Mouse (Mus musculus): ENCODE data around the gene Ube2l3. TPM values are rescaled to one million over a fixed set of nuclear protein-coding genes. Genes with fewer than 3 reads are reported as not detected.

Gene Ube2l3
- 415 and 422 TPM in 2 replicates for polyA plus RNA-seq (2014; fragmentation: Nextera tagmentation; extraction: Ambion mirVana)

GRCm38 (mm10) chr16:17202549-17202948 is at the start of gene Ube2l3:
Ube2l3 (minus strand) TSS chr16:17202649.
- Histone ChIP-seq H3K4me1 (replicated peaks; ENCODE audit: control insufficient read depth, insufficient read depth, low read length) (no peaks in the 10 kb centered on the region), H3K9me3 (ENCODE audit: control insufficient read depth, low read length) (no peaks in the 10 kb centered on the region), H3K27me3 (ENCODE audit: control insufficient read depth, insufficient read depth, low read length) (no peaks in the 10 kb centered on the region), H3K4me3 (ENCODE audit: low read depth, low read length) (peak within 1 kb of the TSS; percentile 93), H3K4me2 (replicated peaks; ENCODE audit: low read depth, low read length) (no peak within 1 kb of the TSS), H3K9ac (ENCODE audit: low read depth, low read length) (no peak within 1 kb of the TSS), H3K36me3 (ENCODE audit: control insufficient read depth, insufficient read depth, low read length) (no peaks in the 10 kb centered on the region), H3K27ac (ENCODE audit: low read depth, low read length) (no peak within 1 kb of the TSS)
- no peak for ATAC-seq (ENCODE audit: low FRiP score)
- DNase-seq (ENCODE audit: low spot score), result no peak
- WGBS, result 90% methylated on average over 1 of the region's 1 CpGs

DNA sequence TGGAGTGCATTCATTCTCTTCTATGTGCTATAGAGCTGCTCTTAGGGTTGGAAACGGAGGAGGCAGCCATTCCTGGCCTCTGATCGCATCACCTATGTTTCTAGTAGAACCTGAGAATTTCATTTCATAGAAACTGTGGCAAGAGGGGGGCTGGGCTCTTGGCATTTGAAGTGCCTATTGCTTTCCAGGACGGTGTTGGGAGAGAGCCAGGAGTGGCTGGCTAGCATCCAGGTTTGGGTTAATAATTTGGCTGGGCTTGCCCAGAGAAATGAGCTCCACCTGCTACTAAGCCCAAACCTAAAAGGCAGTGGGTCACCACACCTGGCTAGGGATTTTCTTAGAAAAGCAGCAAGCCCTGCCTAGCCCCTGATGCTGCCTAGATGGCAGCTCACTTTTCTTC is 49.1 kb upstream of the Ube2l3 start:
- DNase-seq (ENCODE audit: low spot score) (no peak), ATAC-seq (ENCODE audit: low FRiP score) (no peak)
- Histone ChIP-seq H3K9ac (ENCODE audit: low read depth, low read length) (no peak overlapping the region), H3K4me2 (replicated peaks; ENCODE audit: low read depth, low read length) (no peak overlapping the region), H3K9me3 (ENCODE audit: control insufficient read depth, low read length) (no peaks in the 10 kb centered on the region), H3K27ac (ENCODE audit: low read depth, low read length) (no peak overlapping the region), H3K27me3 (ENCODE audit: control insufficient read depth, insufficient read depth, low read length) (no peaks in the 10 kb centered on the region), H3K4me3 (ENCODE audit: low read depth, low read length) (no peak overlapping the region), H3K36me3 (ENCODE audit: control insufficient read depth, insufficient read depth, low read length) (no peaks in the 10 kb centered on the region), H3K4me1 (replicated peaks; ENCODE audit: control insufficient read depth, insufficient read depth, low read length) (peaks cover 11% of the 10 kb centered on the region)
- 91% methylated on average over 3 of the region's 3 CpGs for WGBS

- no peak for ATAC-seq (ENCODE audit: low FRiP score)
- no peaks in the 10 kb centered on the region for H3K36me3 ChIP-seq (ENCODE audit: control insufficient read depth, insufficient read depth, low read length)
- 67% methylated on average over 6 of the region's 6 CpGs for WGBS
- DNase-seq (ENCODE audit: low spot score), result no peak
- no peak overlapping the region for H3K9ac ChIP-seq (ENCODE audit: low read depth, low read length)
- no peak overlapping the region for H3K4me3 ChIP-seq (ENCODE audit: low read depth, low read length)
- no peak overlapping the region for H3K27ac ChIP-seq (ENCODE audit: low read depth, low read length)
- peaks cover 10% of the 10 kb centered on the region for H3K4me1 ChIP-seq (replicated peaks; ENCODE audit: control insufficient read depth, insufficient read depth, low read length)
- H3K27me3 ChIP-seq (ENCODE audit: control insufficient read depth, insufficient read depth, low read length), result no peaks in the 10 kb centered on the region
- no peaks in the 10 kb centered on the region for H3K9me3 ChIP-seq (ENCODE audit: control insufficient read depth, low read length)
- no peak overlapping the region for H3K4me2 ChIP-seq (replicated peaks; ENCODE audit: low read depth, low read length)
These were observed 46.7 kb upstream of the Ube2l3 start for GRCm38 (mm10) chr16:17249135-17249534.

GRCm38 (mm10) chr16:17247727-17248126 is 45.3 kb upstream of the Ube2l3 start:
- Histone ChIP-seq H3K27ac (ENCODE audit: low read depth, low read length) (no peak overlapping the region), H3K9me3 (ENCODE audit: control insufficient read depth, low read length) (no peaks in the 10 kb centered on the region), H3K4me3 (ENCODE audit: low read depth, low read length) (no peak overlapping the region), H3K4me1 (replicated peaks; ENCODE audit: control insufficient read depth, insufficient read depth, low read length) (0 out of 2 replicates have a peak, but pooled peaks cover 3% of the 10 kb centered on the region), H3K9ac (ENCODE audit: low read depth, low read length) (no peak overlapping the region), H3K4me2 (replicated peaks; ENCODE audit: low read depth, low read length) (no peak overlapping the region), H3K36me3 (ENCODE audit: control insufficient read depth, insufficient read depth, low read length) (no peaks in the 10 kb centered on the region), H3K27me3 (ENCODE audit: control insufficient read depth, insufficient read depth, low read length) (no peaks in the 10 kb centered on the region)
- 89% methylated on average over 4 of the region's 4 CpGs for WGBS
- DNase-seq (ENCODE audit: low spot score) (no peak), ATAC-seq (ENCODE audit: low FRiP score) (no peak)

DNA sequence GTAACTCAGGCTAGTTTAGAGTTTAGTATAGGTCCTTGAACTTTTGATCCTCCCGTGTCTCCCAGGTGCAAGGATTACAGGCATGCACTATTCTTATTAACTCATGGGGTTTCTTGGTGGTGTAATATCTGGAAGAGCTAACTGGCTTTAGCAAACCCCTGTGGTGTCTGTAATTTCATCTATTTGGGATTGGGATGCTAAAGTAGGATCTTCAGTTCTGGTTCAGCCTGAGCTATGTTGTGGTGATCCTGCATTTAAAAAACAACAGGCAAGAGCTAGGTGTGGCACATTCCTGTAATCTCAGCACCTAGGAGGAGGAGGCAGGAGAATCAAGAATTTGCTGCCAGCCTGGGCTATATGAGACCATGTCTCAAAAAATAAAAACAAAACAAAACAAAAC is 42.5 kb upstream of the Ube2l3 start:
- Histone ChIP-seq H3K27ac (ENCODE audit: low read depth, low read length) (no peak overlapping the region), H3K4me2 (replicated peaks; ENCODE audit: low read depth, low read length) (no peak overlapping the region), H3K27me3 (ENCODE audit: control insufficient read depth, insufficient read depth, low read length) (no peaks in the 10 kb centered on the region), H3K9me3 (ENCODE audit: control insufficient read depth, low read length) (no peaks in the 10 kb centered on the region), H3K4me1 (replicated peaks; ENCODE audit: control insufficient read depth, insufficient read depth, low read length) (no peaks in the 10 kb centered on the region), H3K36me3 (ENCODE audit: control insufficient read depth, insufficient read depth, low read length) (no peaks in the 10 kb centered on the region), H3K4me3 (ENCODE audit: low read depth, low read length) (no peak overlapping the region), H3K9ac (ENCODE audit: low read depth, low read length) (no peak overlapping the region)
- WGBS, result 81% methylated on average over 1 of the region's 1 CpGs
- DNase-seq (ENCODE audit: low spot score) (no peak), ATAC-seq (ENCODE audit: low FRiP score) (no peak)

- Histone ChIP-seq H3K4me2 (replicated peaks; ENCODE audit: low read depth, low read length) (no peak overlapping the region), H3K27me3 (ENCODE audit: control insufficient read depth, insufficient read depth, low read length) (no peaks in the 10 kb centered on the region), H3K36me3 (ENCODE audit: control insufficient read depth, insufficient read depth, low read length) (no peaks in the 10 kb centered on the region), H3K4me3 (ENCODE audit: low read depth, low read length) (no peak overlapping the region), H3K4me1 (replicated peaks; ENCODE audit: control insufficient read depth, insufficient read depth, low read length) (no peaks in the 10 kb centered on the region), H3K9ac (ENCODE audit: low read depth, low read length) (no peak overlapping the region), H3K27ac (ENCODE audit: low read depth, low read length) (no peak overlapping the region), H3K9me3 (ENCODE audit: control insufficient read depth, low read length) (no peaks in the 10 kb centered on the region)
- no peak for DNase-seq (ENCODE audit: low spot score)
- 60% methylated on average over 1 of the region's 1 CpGs for WGBS
- ATAC-seq (ENCODE audit: low FRiP score), result no peak
These were observed 41.3 kb upstream of the Ube2l3 start for GRCm38 (mm10) chr16:17243731-17244130.

GRCm38 (mm10) chr16:17239409-17239808 is 37.0 kb upstream of the Ube2l3 start:
- Histone ChIP-seq H3K4me2 (replicated peaks; ENCODE audit: low read depth, low read length) (no peak overlapping the region), H3K27me3 (ENCODE audit: control insufficient read depth, insufficient read depth, low read length) (no peaks in the 10 kb centered on the region), H3K9ac (ENCODE audit: low read depth, low read length) (no peak overlapping the region), H3K4me3 (ENCODE audit: low read depth, low read length) (no peak overlapping the region), H3K27ac (ENCODE audit: low read depth, low read length) (no peak overlapping the region), H3K36me3 (ENCODE audit: control insufficient read depth, insufficient read depth, low read length) (no peaks in the 10 kb centered on the region), H3K4me1 (replicated peaks; ENCODE audit: control insufficient read depth, insufficient read depth, low read length) (peaks cover 2% of the 10 kb centered on the region; the same call in 1 of the 2 replicates), H3K9me3 (ENCODE audit: control insufficient read depth, low read length) (no peaks in the 10 kb centered on the region)
- DNase-seq (ENCODE audit: low spot score) (no peak), ATAC-seq (ENCODE audit: low FRiP score) (no peak)
- 88% methylated on average over 2 of the region's 2 CpGs for WGBS

- DNase-seq (ENCODE audit: low spot score) (no peak), ATAC-seq (ENCODE audit: low FRiP score) (no peak)
- Histone ChIP-seq H3K36me3 (ENCODE audit: control insufficient read depth, insufficient read depth, low read length) (no peaks in the 10 kb centered on the region), H3K9ac (ENCODE audit: low read depth, low read length) (no peak overlapping the region), H3K27me3 (ENCODE audit: control insufficient read depth, insufficient read depth, low read length) (no peaks in the 10 kb centered on the region), H3K27ac (ENCODE audit: low read depth, low read length) (no peak overlapping the region), H3K9me3 (ENCODE audit: control insufficient read depth, low read length) (no peaks in the 10 kb centered on the region), H3K4me3 (ENCODE audit: low read depth, low read length) (no peak overlapping the region), H3K4me1 (replicated peaks; ENCODE audit: control insufficient read depth, insufficient read depth, low read length) (peaks cover 2% of the 10 kb centered on the region; the same call in 1 of the 2 replicates), H3K4me2 (replicated peaks; ENCODE audit: low read depth, low read length) (no peak overlapping the region)
- WGBS, result 90% methylated on average over 3 of the region's 3 CpGs
These were observed 35.2 kb upstream of the Ube2l3 start for GRCm38 (mm10) chr16:17237634-17238033.

GRCm38 (mm10) chr16:17234916-17235665 is 32.6 kb upstream of the Ube2l3 start:
- H3K4me1 ChIP-seq (replicated peaks; ENCODE audit: control insufficient read depth, insufficient read depth, low read length), result peaks cover 2% of the 10 kb centered on the region; the same call in 1 of the 2 replicates
- no peak overlapping the region for H3K27ac ChIP-seq (ENCODE audit: low read depth, low read length)
- DNase-seq (ENCODE audit: low spot score), result no peak
- ATAC-seq (ENCODE audit: low FRiP score), result no peak
- H3K9ac ChIP-seq (ENCODE audit: low read depth, low read length), result peak overlapping the region; percentile 94
- H3K4me2 ChIP-seq (replicated peaks; ENCODE audit: low read depth, low read length), result peak overlapping the region; percentile 80
- H3K27me3 ChIP-seq (ENCODE audit: control insufficient read depth, insufficient read depth, low read length), result no peaks in the 10 kb centered on the region
- no peaks in the 10 kb centered on the region for H3K36me3 ChIP-seq (ENCODE audit: control insufficient read depth, insufficient read depth, low read length)
- no peaks in the 10 kb centered on the region for H3K9me3 ChIP-seq (ENCODE audit: control insufficient read depth, low read length)
- WGBS, result 67% methylated on average over 9 of the region's 9 CpGs
- peak overlapping the region; percentile 84 for H3K4me3 ChIP-seq (ENCODE audit: low read depth, low read length)

All from hindbrain, embryonic 11.5 days (tissue).